ENCODE assay signal across 11 mouse cellular contexts in genomic region chr13:94883966-94884960, GRCm38 (mm10). TPM values are rescaled to one million over a fixed set of nuclear protein-coding genes. Genes with fewer than 3 reads are reported as not detected.
DNase-seq lines count a peak whose midpoint lies in the region; ATAC-seq and TF ChIP-seq lines count a peak whose summit lies in the region.
"Had no signal": no experiment of that assay in that cellular context is flagged by ENCODE, and none has a peak within 500 bp of the region (broad histone marks: within the 10 kb centered on the region; RNA-seq: fewer than 3 reads in every experiment).

No protein-coding gene starts in this region.

- peaks cover 79% of the 10 kb centered on the region for H3K27me3 ChIP-seq in E14TG2a.4 (ENCODE audit: insufficient read depth, low read length)
- H3K27me3 ChIP-seq in forebrain, embryonic 16.5 days (replicated peaks; ENCODE audit: control insufficient read depth, insufficient read depth, low read length) = peaks cover 68% of the 10 kb centered on the region
- peaks cover 93% of the 10 kb centered on the region for H3K27me3 ChIP-seq in liver, embryonic 15.5 days

- peaks cover 19% of the 10 kb centered on the region for H3K4me1 ChIP-seq in E14TG2a.4 (replicated peaks; ENCODE audit: low read depth, low read length)
- peaks cover 18% of the 10 kb centered on the region for H3K4me1 ChIP-seq in forebrain, embryonic 16.5 days (replicated peaks; ENCODE audit: control insufficient read depth, insufficient read depth, low read length)
- peaks cover 17% of the 10 kb centered on the region for H3K4me1 ChIP-seq in liver, embryonic 15.5 days (replicated peaks)

- DNase-seq in cerebellum, postnatal 10 days = peak; percentile 16 to 55
- no peak for DNase-seq in cerebellum, adult 9-11 months
- no peak for DNase-seq in urinary bladder, postnatal 4 days (ENCODE audit: low spot score in 2 of 2)
- no peak for DNase-seq in thymus, postnatal 0 days (ENCODE audit: low spot score)
- DNase-seq in gastrocnemius, postnatal 25 days = no peak

- no peak for ATAC-seq in forebrain, embryonic 16.5 days
- no peak for ATAC-seq in liver, embryonic 15.5 days (ENCODE audit: insufficient read depth)

- peak overlapping the region; percentile 61; the same call in 1 of the 2 replicates for H3K4me2 ChIP-seq in forebrain, embryonic 16.5 days (ENCODE audit: low read length)
- H3K4me2 ChIP-seq in liver, embryonic 15.5 days = peak overlapping the region; percentile 64; the same call in 1 of the 2 replicates

- H3K36me3 ChIP-seq in E14TG2a.4 (ENCODE audit: insufficient read depth, low read length) = no peaks in the 10 kb centered on the region
- H3K36me3 ChIP-seq in forebrain, embryonic 16.5 days (ENCODE audit: control insufficient read depth, insufficient read depth) = no peaks in the 10 kb centered on the region
- no peaks in the 10 kb centered on the region for H3K36me3 ChIP-seq in liver, embryonic 15.5 days (replicated peaks)

- TF ChIP-seq CTCF in E14TG2a.4 (conservative IDR thresholded peaks at IDR 0.05; ENCODE audit: low read length) = no peak

- WGBS in forebrain, embryonic 16.5 days = 2% methylated on average over 36 of the region's 36 CpGs
- 4% methylated on average over 36 of the region's 36 CpGs for WGBS in liver, embryonic 15.5 days (ENCODE audit: insufficient replicate concordance)

- peak overlapping the region; percentile 81; the same call in 1 of the 2 replicates for H3K4me3 ChIP-seq in E14TG2a.4 (replicated peaks; ENCODE audit: low read length)
- H3K4me3 ChIP-seq in forebrain, embryonic 16.5 days (replicated peaks; ENCODE audit: low read length) = peak overlapping the region; percentile 37
- H3K4me3 ChIP-seq in liver, embryonic 15.5 days (replicated peaks) = no peak overlapping the region

- H3K9ac ChIP-seq in forebrain, embryonic 16.5 days (replicated peaks; ENCODE audit: low read depth, low read length) = no peak overlapping the region
- no peak overlapping the region for H3K9ac ChIP-seq in liver, embryonic 15.5 days

- H3K27ac ChIP-seq in forebrain, embryonic 16.5 days (ENCODE audit: low read length) = no peak overlapping the region
- no peak overlapping the region for H3K27ac ChIP-seq in liver, embryonic 15.5 days (replicated peaks)

- no peaks in the 10 kb centered on the region for H3K9me3 ChIP-seq in E14TG2a.4 (ENCODE audit: low read length)
- no peaks in the 10 kb centered on the region for H3K9me3 ChIP-seq in forebrain, embryonic 16.5 days (ENCODE audit: control insufficient read depth, low read length)
- H3K9me3 ChIP-seq in liver, embryonic 15.5 days (replicated peaks) = no peaks in the 10 kb centered on the region

RNA-seq across cellular contexts. Expression of gene Otp, which starts 8.9 kb away (rescaled TPM):
- polyA plus RNA-seq in forebrain, embryonic 16.5 days (2015; fragmentation: Nextera tagmentation; extraction: Ambion mirVana) = 0.61 and 2.6 TPM in 2 replicates
- polyA plus RNA-seq in liver, embryonic 15.5 days (2015; fragmentation: Nextera tagmentation; extraction: Ambion mirVana) = not detected in 2 replicates
- polyA plus RNA-seq in thymus, postnatal 0 days (2015; fragmentation: Nextera tagmentation; extraction: Ambion mirVana) = not detected in 2 replicates
- total RNA-seq in gastrocnemius, postnatal 25 days (2021) = not detected
- total RNA-seq: adrenal gland, postnatal 4 days; gastrocnemius, postnatal 14 days had no signal
- polyA plus RNA-seq: liver, embryonic 16.5 days had no signal

Comparison
In these comparisons a context has a peak if more than half of its experiments do, and no peak if none do; other contexts are left out.
1. DNase-seq: peak in cerebellum, postnatal 10 days (2 of 2); none in cerebellum, adult 9-11 months (single experiment), urinary bladder, postnatal 4 days (0 of 2), thymus, postnatal 0 days (single experiment) and gastrocnemius, postnatal 25 days (single experiment).